Mouse (Mus musculus) cerebellum, adult 2 months (tissue): ENCODE data around the gene Aff2.

Experiments used
- CTCF ChIP-seq: fragments of 200-500 bp; IDR thresholded peaks from 2 replicates; pipeline ENCODE4 v1.5.1; 2011; ENCODE audit warnings: low read depth, mild to moderate bottlenecking, control low read depth, low read length, moderate library complexity, borderline replicate concordance; ENCODE audit not compliant: insufficient read depth
- POLR2A ChIP-seq: fragments of 200-500 bp; IDR thresholded peaks from 2 replicates; pipeline ENCODE4 v1.6.1; 2011; ENCODE audit warnings: low read length, control low read depth, borderline replicate concordance; ENCODE audit not compliant: insufficient read depth

- TF ChIP-seq CTCF (no peak), POLR2A (no peak)
Measured at GRCm38 (mm10) chrX:69818188-69818587, 458.1 kb downstream of the Aff2 start.
